Mouse (Mus musculus) lung, postnatal 0 days (tissue): Measurements from ENCODE around the gene Tm2d3. TPM values are rescaled to one million over a fixed set of nuclear protein-coding genes. Genes with fewer than 3 reads are reported as not detected.

Source experiments
- ATAC-seq: fragments of 200-750 bp; cut with Nextera tagmentation; 2 replicates; pipeline ENCODE4 v1.8.0; 2017; ENCODE audit warnings: moderate library complexity
- DNase-seq: peaks from one replicate; pipeline ENCODE4 v3.0.0-alpha.2; 2016; ENCODE audit warnings: low spot score
- H3K27ac ChIP-seq: fragments of 300-500 bp; sonication (generic); 2 replicates; pipeline ENCODE4 v1.5.1; 2014; ENCODE audit warnings: antibody characterized with exemption, mild to moderate bottlenecking, low read length, mixed read lengths
- H3K27me3 ChIP-seq: fragments of 300-500 bp; sonication (generic); replicated peaks from 2 replicates; pipeline ENCODE4 v1.6.1; 2014; ENCODE audit warnings: low read length, mixed read lengths; ENCODE audit not compliant: insufficient read depth
- H3K36me3 ChIP-seq: fragments of 300-500 bp; sonication (generic); 2 replicates; pipeline ENCODE4 v1.6.1; 2014; ENCODE audit warnings: low read length, mixed read lengths; ENCODE audit not compliant: insufficient read depth
- H3K4me1 ChIP-seq: fragments of 300-500 bp; sonication (generic); 2 replicates; pipeline ENCODE4 v1.6.1; 2014; ENCODE audit warnings: antibody characterized with exemption, low read depth, low read length, mixed read lengths; ENCODE audit not compliant: insufficient read depth
- H3K4me2 ChIP-seq: fragments of 300-500 bp; sonication (generic); replicated peaks from 2 replicates; pipeline ENCODE4 v1.6.1; 2014; ENCODE audit warnings: low read depth, mild to moderate bottlenecking, low read length, moderate library complexity, mixed read lengths
- H3K4me3 ChIP-seq: fragments of 300-500 bp; sonication (generic); 2 replicates; pipeline ENCODE4 v1.5.1; 2014; ENCODE audit warnings: low read depth, low read length
- H3K9ac ChIP-seq: fragments of 300-500 bp; sonication (generic); replicated peaks from 2 replicates; pipeline ENCODE4 v1.6.1; 2014; ENCODE audit warnings: low read depth, mild to moderate bottlenecking
- H3K9me3 ChIP-seq: fragments of 300-500 bp; sonication (generic); 2 replicates; pipeline ENCODE4 v1.6.1; 2016; ENCODE audit warnings: low read length, mixed read lengths
- CTCF ChIP-seq: IDR thresholded peaks from 2 replicates; pipeline ENCODE4 v1.5.1; 2016; ENCODE audit warnings: antibody characterized with exemption, mild to moderate bottlenecking
- EP300 ChIP-seq: IDR thresholded peaks from 2 replicates; pipeline ENCODE4 v1.6.1; 2016; ENCODE audit warnings: antibody characterized with exemption, mild to moderate bottlenecking, control low read depth
- WGBS: fragments of 180-500 bp; shearing (Covaris S2); extraction: QIAGEN DNeasy Blood & Tissue Kit; methylation state at CpG from one replicate; pipeline ENCODE4 v1.1.7; 2014; 5-methylcytosine and 5-hydroxymethylcytosine counted together
- polyA plus RNA-seq: library from polyadenylated mRNA; unstranded; fragments of >200 nt; fragmentation: Nextera tagmentation; extraction: Ambion mirVana; gene quantifications from 2 replicates; pipeline ENCODE4 v1.2.1, GENCODE M21; 2015

The Tm2d3 gene
- 65.4 and 69.8 TPM in 2 replicates for polyA plus RNA-seq

DNA sequence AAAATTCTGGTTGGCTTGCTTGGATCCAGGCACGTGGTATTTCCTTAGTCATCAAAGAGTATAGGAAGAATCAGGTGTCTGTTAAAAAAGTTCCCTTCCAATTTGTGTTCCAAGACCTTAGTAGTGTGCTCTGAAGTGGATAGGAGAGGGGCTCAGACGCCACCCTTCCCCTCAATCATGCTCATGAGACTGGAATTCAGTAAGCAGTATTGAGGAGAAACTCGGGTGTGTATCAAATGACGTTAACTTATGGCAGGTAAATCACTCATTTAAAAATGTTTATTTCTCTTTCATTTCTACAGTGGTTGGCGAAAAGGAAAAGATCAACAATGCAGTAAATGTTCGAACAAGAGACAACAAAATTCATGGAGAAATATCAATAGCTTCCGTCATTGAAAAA lies at the start of gene Tm2d3:
Tm2d3 (plus strand) TSS at position 301 of the 400 bp plus-strand sequence.
- Histone ChIP-seq H3K9ac (no peak within 1 kb of the TSS), H3K9me3 (no peaks in the 10 kb centered on the region), H3K27me3 (no peaks in the 10 kb centered on the region), H3K4me1 (peaks cover 4% of the 10 kb centered on the region; the same call in 1 of the 2 replicates), H3K27ac (no peak within 1 kb of the TSS), H3K4me2 (no peak within 1 kb of the TSS), H3K36me3 (no peaks in the 10 kb centered on the region), H3K4me3 (no peak within 1 kb of the TSS)
- WGBS: 80% methylated on average over 7 of the region's 7 CpGs
- ATAC-seq: no peak
- DNase-seq: no peak
- no peak for TF ChIP-seq EP300
- no peak for TF ChIP-seq CTCF

DNA sequence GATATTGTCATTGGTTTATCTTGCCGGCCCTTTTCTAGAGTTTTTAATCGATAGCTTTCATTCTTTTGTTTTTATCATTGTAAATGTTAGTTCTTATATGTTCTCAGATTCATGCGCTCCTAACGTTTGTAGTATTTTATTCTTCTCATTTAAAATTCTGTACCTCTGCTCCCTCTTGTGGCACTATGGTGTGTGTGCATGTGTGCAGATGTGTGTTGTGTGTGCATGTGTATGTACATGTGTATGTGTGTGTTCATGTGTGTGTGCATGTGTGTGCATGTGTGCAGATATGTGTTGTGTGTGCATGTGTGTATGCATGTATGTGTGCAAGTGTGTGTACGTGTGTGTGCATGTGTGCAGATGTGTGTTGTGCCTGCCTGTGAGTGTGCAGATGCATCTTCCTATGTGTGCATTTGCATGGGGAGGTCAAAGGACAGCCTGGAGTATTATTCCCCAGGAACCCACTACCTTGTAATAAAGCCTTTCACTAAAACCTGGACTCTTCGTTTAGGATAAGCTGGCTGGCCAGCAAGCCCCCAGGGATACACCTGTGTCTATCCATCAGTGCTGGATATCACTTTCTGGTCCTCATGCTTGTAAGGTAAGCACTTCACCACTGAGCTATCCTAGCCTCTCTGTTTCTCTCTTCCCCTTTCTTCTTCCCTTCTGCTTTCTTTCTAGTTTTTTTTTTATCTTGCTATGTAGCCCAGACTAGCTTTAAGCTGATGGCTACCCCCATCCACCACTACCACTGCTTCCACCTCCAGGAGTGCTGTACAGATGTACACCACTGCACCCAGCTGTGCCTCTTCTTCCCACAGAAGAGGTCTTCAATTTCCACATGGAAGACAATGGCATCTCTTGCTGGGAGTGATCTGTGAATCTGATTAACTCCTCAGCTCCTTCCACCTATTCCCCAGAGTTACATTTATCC lies 48.3 kb upstream of the Tm2d3 start:
- Histone ChIP-seq H3K9ac (no peak overlapping the region), H3K4me3 (no peak overlapping the region), H3K27ac (no peak overlapping the region), H3K4me1 (no peaks in the 10 kb centered on the region; the same call in 1 of the 2 replicates), H3K4me2 (no peak overlapping the region), H3K9me3 (no peaks in the 10 kb centered on the region), H3K27me3 (no peaks in the 10 kb centered on the region), H3K36me3 (no peaks in the 10 kb centered on the region)
- WGBS: 66% methylated on average over 6 of the region's 6 CpGs
- DNase-seq (no peak), ATAC-seq (no peak)
- TF ChIP-seq CTCF: peak; percentile 73
- TF ChIP-seq EP300: no peak

DNA sequence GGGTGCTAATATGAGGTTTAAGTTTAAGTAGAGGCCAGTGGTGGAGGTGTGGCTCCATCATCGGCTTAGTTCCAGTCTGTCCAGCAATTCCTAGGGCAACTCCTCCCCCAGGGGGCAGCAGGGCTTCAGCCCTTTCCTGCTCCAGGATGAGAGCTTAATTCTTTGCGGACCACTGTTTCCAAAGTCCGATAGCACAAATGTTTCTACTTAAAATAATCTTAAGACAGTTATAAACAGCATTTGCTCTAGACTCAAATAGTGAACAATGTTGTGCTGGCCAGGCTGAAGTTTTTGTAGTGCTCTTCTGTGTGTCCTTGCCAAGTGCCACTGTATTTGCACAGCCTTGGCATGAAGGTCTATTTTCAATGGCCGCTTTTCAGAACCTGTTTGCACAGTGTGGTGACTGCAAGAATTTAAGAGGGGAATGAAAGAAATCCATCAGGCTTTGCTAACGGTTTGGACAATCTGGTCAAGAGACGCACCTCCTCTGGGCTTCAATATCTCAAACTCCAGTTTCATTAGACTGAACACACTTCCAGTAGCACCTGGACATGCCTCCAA lies 47.0 kb upstream of the Tm2d3 start:
- WGBS: 15% methylated on average over 6 of the region's 6 CpGs
- DNase-seq (peak; percentile 74), ATAC-seq (peak; percentile 48)
- Histone ChIP-seq H3K9me3 (no peaks in the 10 kb centered on the region), H3K27ac (no peak overlapping the region), H3K36me3 (no peaks in the 10 kb centered on the region), H3K9ac (no peak overlapping the region), H3K4me2 (peak overlapping the region; percentile 92), H3K4me1 (no peaks in the 10 kb centered on the region; the same call in 1 of the 2 replicates), H3K27me3 (no peaks in the 10 kb centered on the region), H3K4me3 (no peak overlapping the region)
- no peak for TF ChIP-seq EP300
- TF ChIP-seq CTCF: 0 out of 2 replicates have a peak, but pooled peaks have one; percentile 15

DNA sequence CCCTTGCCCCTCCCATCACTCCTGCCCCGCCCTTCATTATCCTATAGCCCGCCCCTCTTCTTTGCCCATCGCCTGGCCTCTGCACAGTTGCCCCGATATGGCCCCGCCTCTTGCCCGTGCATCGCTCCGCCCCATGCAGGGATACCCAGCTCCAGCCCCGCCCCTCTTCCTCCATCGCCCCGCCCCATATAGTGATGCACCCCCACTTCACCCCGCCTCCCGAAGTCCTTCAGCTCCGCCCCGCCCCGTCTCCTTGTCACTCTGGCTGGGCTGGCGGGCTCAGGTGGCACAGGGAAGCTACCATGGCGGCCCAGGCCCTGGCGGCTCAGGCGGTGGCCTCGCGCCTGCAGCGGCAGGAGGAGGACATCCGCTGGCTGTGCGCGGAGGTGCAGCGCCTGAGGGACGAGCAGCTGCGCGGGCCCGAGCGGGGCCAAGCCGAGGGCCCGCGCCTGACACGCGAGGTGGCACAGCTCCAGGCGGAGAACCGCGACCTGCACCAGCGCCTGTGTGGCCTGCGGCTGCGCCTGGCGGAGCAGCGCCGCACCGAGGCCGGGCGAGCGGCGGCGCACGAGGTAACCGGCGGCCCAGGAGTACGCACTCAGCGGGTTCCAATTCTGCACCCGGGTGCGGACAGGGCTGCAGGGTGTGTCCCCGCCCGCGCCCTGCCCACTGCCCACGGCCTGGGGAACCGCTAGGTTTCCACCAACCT lies 46.2 kb upstream of the Tm2d3 start, which contains the start of gene Tarsl2:
Tarsl2 (plus strand) TSS at position 256 of the 709 bp plus-strand sequence.
- ATAC-seq: peak; percentile 94
- Histone ChIP-seq H3K4me1 (no peaks in the 10 kb centered on the region; the same call in 1 of the 2 replicates), H3K36me3 (no peaks in the 10 kb centered on the region), H3K27ac (peak within 1 kb of the TSS; percentile 69), H3K27me3 (no peaks in the 10 kb centered on the region), H3K4me2 (peak within 1 kb of the TSS; percentile 92), H3K4me3 (peak within 1 kb of the TSS; percentile 48), H3K9ac (no peak within 1 kb of the TSS), H3K9me3 (no peaks in the 10 kb centered on the region)
- TF ChIP-seq CTCF (peak; percentile 57), EP300 (no peak)
- DNase-seq: peak; percentile 96
- WGBS: under 1% methylated on average over 54 of the region's 64 CpGs

DNA sequence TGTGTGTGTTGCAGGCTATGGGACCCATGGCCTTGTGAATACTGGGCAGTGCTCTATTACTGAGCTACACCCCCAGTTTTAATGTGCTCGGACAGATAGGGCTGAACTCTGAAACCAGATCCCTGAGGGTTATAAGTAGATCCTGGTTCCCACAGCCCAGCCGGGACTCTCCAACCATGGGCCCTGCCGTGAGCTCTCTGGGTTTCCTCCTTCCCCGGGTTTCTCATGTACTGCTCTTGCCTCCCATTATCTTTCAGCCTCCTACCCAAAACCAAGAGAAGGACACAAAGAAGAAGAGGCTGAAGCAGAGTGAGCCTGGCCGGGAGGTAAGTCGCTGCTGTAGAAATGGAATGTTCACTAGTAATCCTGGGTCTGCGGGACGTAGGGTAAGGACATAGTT lies 45.0 kb upstream of the Tm2d3 start:
- WGBS: 85% methylated on average over 8 of the region's 8 CpGs
- ATAC-seq (no peak), DNase-seq (no peak)
- Histone ChIP-seq H3K4me3 (no peak overlapping the region), H3K9ac (no peak overlapping the region), H3K9me3 (no peaks in the 10 kb centered on the region), H3K27me3 (no peaks in the 10 kb centered on the region), H3K27ac (no peak overlapping the region), H3K36me3 (no peaks in the 10 kb centered on the region), H3K4me2 (no peak overlapping the region), H3K4me1 (no peaks in the 10 kb centered on the region; the same call in 1 of the 2 replicates)
- no peak for TF ChIP-seq CTCF
- no peak for TF ChIP-seq EP300

DNA sequence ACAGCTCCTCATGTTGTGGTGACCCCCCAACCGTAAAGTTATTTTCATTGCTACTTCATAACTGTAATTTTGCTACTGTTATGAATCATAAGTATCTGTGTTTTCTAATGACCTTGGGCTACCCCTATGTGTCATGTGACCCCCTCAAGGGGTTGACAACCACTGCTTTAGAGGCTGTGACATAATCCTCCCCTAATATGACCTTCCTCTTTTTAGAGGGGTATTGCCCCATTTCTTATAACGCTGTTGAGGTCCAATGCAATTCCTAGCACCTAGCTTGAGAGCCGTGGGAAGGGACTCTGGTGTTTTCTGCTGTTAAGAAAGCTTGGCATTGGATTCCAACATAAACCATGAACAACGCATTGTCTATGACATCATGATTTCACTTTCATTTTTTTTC lies 40.3 kb upstream of the Tm2d3 start:
- 83% methylated on average over 4 of the region's 4 CpGs for WGBS
- no peak for ATAC-seq
- H3K36me3 ChIP-seq: no peaks in the 10 kb centered on the region
- H3K27ac ChIP-seq: no peak overlapping the region
- no peak overlapping the region for H3K4me2 ChIP-seq
- H3K4me3 ChIP-seq: no peak overlapping the region
- H3K9me3 ChIP-seq: no peaks in the 10 kb centered on the region
- no peak overlapping the region for H3K9ac ChIP-seq
- no peaks in the 10 kb centered on the region for H3K4me1 ChIP-seq
- TF ChIP-seq CTCF (no peak), EP300 (no peak)
- H3K27me3 ChIP-seq: no peaks in the 10 kb centered on the region
- no peak for DNase-seq
